Mouse (Mus musculus) adrenal gland, postnatal 4 days (tissue): ENCODE measurements around the gene Zfp354a. TPM values are rescaled to one million over a fixed set of nuclear protein-coding genes. Genes with fewer than 3 reads are reported as not detected.

Source experiments
- total RNA-seq, 2 experiments: library from RNA; stranded (reverse); gene quantifications; 2 replicates each; pipeline ENCODE4 v1.2.3; 2021

Gene Zfp354a
- total RNA-seq, 2 experiments from 2014 or later: 7.1 to 8.7 TPM

Other genes starting within 250 kb of the Zfp354a start
- 10 to 100 TPM; 13.8 to 18.4 TPM for gene Zfp354c, start 231.5 kb upstream of the Zfp354a start, total RNA-seq
- under 1 TPM; 0.64 to 0.71 TPM for gene Zfp879, start 217.7 kb upstream of the Zfp354a start, total RNA-seq
- gene Grm6, start 208.6 kb upstream of the Zfp354a start, total RNA-seq: not detected
- gene Zfp454, start 171.6 kb upstream of the Zfp354a start, total RNA-seq: 1 to 10 TPM; 6.0 to 6.7 TPM
- 10 to 100 TPM; 10.3 to 10.7 TPM for gene Zfp2, start 143.1 kb upstream of the Zfp354a start, total RNA-seq
- 1 to 10 TPM; 1.8 to 2.9 TPM for gene Zfp354b, start 127.6 kb upstream of the Zfp354a start, total RNA-seq
- gene 4933414I15Rik, start 115.5 kb upstream of the Zfp354a start, total RNA-seq: not detected
- gene Prop1, start 105.5 kb upstream of the Zfp354a start, total RNA-seq: not detected
- gene Olfr1378, start 92.7 kb upstream of the Zfp354a start, total RNA-seq: not detected
- not detected for gene Olfr1377, start 77.3 kb upstream of the Zfp354a start, total RNA-seq
- gene Olfr51, start 55.7 kb upstream of the Zfp354a start, total RNA-seq: not detected
- under 1 TPM; 0.45 to 0.67 TPM for gene Olfr54, start 45.0 kb upstream of the Zfp354a start, total RNA-seq
- gene Olfr1375, start 11.1 kb upstream of the Zfp354a start, total RNA-seq: not detected
- gene Gm12569, start 161.2 kb downstream of the Zfp354a start, total RNA-seq: not detected
- gene Clk4, start 202.5 kb downstream of the Zfp354a start, total RNA-seq: 100 to 1,000 TPM; 108 to 122 TPM
- under 1 TPM; 0.37 to 0.59 TPM for gene BC049762, start 203.8 kb downstream of the Zfp354a start, total RNA-seq
- gene Col23a1, start 230.7 kb downstream of the Zfp354a start, total RNA-seq: 10 to 100 TPM; 23.3 to 26.0 TPM